Mouse (Mus musculus) adrenal gland, adult 18-20 months (tissue): ENCODE data around the gene Tnnc1. TPM values are rescaled to one million over a fixed set of nuclear protein-coding genes. Genes with fewer than 3 reads are reported as not detected.
A peak's percentile ranks its signal among the peaks of the same experiment; 100 is the strongest.

Experiments
- DNase-seq, 2 experiments: peaks; one replicate each; pipeline ENCODE4 v3.0.0; 2021 to 2022; ENCODE audit warnings: low spot score in 2 of 2
- total RNA-seq, 2 experiments: library from RNA; stranded (reverse); gene quantifications; 1 replicate in 1 of 2; 2 replicates in 1 of 2; pipeline ENCODE4 v1.2.3; 2021

The Tnnc1 gene
- total RNA-seq, 2 experiments from 2014 or later, result 0.74 to 1.7 TPM

DNA sequence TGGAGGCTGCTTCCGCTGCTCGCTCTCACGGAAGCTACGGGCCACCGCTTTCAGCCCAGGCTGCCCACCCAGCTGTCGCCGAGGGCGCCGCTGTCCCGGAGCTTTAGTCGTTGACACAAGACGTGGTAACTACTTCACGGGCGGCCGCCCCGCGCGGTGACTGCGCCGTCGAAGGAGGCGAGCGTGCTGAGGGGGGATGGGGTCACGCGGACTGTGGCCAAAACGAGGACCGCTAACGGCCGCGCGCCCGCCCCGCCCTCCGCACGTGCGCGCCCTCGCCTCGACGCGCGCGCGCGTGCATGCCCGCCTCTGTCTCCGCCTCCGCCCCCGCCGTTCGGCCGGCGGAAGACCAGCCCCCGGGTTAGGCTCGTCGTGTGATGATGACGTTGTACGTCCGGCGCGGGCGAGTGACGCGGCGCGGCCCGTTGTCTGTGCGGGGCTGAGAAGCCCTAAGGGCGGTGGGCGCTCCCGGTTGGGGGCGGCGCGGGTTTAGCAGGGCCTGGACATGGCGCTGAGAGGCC is 43.0 kb downstream of the Tnnc1 start, which contains the start of the genes Phf7 and Bap1:
Gene Phf7, minus strand, starts transcription at position 234 of the 521 bp plus-strand sequence.
Gene Bap1, plus strand, starts transcription at position 367 of the 521 bp plus-strand sequence.
- DNase-seq, result peak; percentile 98 to 99

DNA sequence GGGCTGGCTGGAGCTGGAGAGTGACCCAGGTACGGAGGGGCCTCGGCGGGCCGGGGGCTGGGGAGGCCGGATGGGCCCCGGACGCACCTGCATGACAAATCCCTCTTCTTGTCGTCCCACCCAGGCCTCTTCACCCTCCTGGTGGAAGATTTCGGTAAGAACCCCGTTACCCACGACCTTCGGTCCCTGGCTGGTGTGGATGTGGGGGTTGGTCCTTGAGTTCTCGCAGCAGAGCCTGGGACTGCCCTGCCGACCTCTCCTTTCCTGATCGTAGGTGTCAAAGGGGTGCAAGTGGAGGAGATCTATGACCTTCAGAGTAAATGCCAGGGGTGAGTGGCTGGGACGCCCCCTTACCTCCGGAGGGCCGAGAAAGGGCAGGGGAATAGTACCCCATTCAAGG is 43.5 kb downstream of the Tnnc1 start:
- DNase-seq, result no peak

GRCm38 (mm10) chr14:31252091-31252490 is 44.0 kb downstream of the Tnnc1 start:
- no peak for DNase-seq

GRCm38 (mm10) chr14:31258476-31259050 is 50.5 kb downstream of the Tnnc1 start:
- no peak for DNase-seq

GRCm38 (mm10) chr14:31260374-31260773 is 52.3 kb downstream of the Tnnc1 start:
- DNase-seq, result no peak

GRCm38 (mm10) chr14:31260932-31261331 is 52.8 kb downstream of the Tnnc1 start:
- no peak for DNase-seq

Other genes with a start within 250 kb of the Tnnc1 start
- gene Glt8d1, start 206.9 kb upstream of the Tnnc1 start, total RNA-seq, result 10 to 100 TPM; 44.7 to 51.0 TPM
- gene Spcs1, start 206.6 kb upstream of the Tnnc1 start, total RNA-seq, result 100 to 1,000 TPM; 210 to 259 TPM
- 10 to 100 TPM; 38.5 to 48.1 TPM for gene Pbrm1, start 189.2 kb upstream of the Tnnc1 start, total RNA-seq
- 100 to 1,000 TPM; 103 to 127 TPM for gene Gnl3, start 189.2 kb upstream of the Tnnc1 start, total RNA-seq
- 10 to 100 TPM; 63.6 to 81.3 TPM for gene Smim4, start 79.4 kb upstream of the Tnnc1 start, total RNA-seq
- 10 to 100 TPM; 27.0 to 32.7 TPM for gene Nt5dc2, start 77.3 kb upstream of the Tnnc1 start, total RNA-seq
- gene Stab1, start 39.7 kb upstream of the Tnnc1 start, total RNA-seq, result 10 to 100 TPM; 83.4 to 93.7 TPM
- 100 to 1,000 TPM; 257 to 319 TPM for gene Nisch, start 8.6 kb downstream of the Tnnc1 start, total RNA-seq
- 10 to 100 TPM in 1 of 2 experiments, 1 to 10 TPM in 1; 8.5 to 10.6 TPM for gene Sema3g, start 9.5 kb downstream of the Tnnc1 start, total RNA-seq
- gene Phf7, start 43.0 kb downstream of the Tnnc1 start, total RNA-seq, result 1 to 10 TPM; 5.8 to 6.7 TPM
- 10 to 100 TPM; 55.9 to 69.2 TPM for gene Bap1, start 43.1 kb downstream of the Tnnc1 start, total RNA-seq
- gene Dnah1, start 115.6 kb downstream of the Tnnc1 start, total RNA-seq, result 1 to 10 TPM; 1.5 to 2.0 TPM
- gene Capn7, start 128.3 kb downstream of the Tnnc1 start, total RNA-seq, result 10 to 100 TPM; 32.9 to 45.3 TPM
- gene Sh3bp5, start 227.8 kb downstream of the Tnnc1 start, total RNA-seq, result 100 to 1,000 TPM; 136 to 182 TPM